Mouse (Mus musculus) liver, embryonic 14.5 days (tissue): ENCODE measurements at regions not wholly inside any gene's neighbourhood (a gene's known extent, or its start where the extent isn't known, plus 50 kb on each side); places are given as distances from the start of the nearest gene placed in this dataset.

Experiments
- CTCF ChIP-seq: IDR thresholded peaks from 2 replicates; pipeline ENCODE4 v1.5.1; 2016; ENCODE audit warnings: antibody characterized with exemption, low read depth, control low read depth
- EP300 ChIP-seq: IDR thresholded peaks from 2 replicates; pipeline ENCODE4 v1.6.1; 2016; ENCODE audit warnings: antibody characterized with exemption, low read depth

DNA sequence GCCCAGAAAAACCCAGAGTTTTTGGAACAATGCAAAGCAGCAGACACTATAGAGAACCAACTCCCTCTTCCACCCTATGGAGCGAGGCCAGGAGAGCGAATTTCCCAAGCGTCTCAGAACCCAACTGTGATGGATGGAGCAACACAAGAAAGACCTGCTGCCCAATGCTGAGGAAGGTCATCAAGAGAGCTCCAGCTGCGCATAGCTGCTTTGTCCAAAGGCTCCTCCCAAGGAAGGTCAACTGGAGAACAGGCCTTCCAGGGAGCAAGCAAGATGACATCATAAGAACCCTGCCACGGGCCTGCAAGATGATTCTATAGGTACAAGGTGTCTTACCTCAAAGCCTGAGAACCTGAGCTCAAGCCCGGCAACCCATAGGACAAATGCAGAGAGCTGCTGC, 104.5 kb upstream of the Lpar1 start:
- TF ChIP-seq EP300 (no peak), CTCF (no peak)
